Mouse (Mus musculus): ENCODE measurements around the gene Ndufc1. TPM values are rescaled to one million over a fixed set of nuclear protein-coding genes. Genes with fewer than 3 reads are reported as not detected.
A peak's percentile ranks its signal among the peaks of the same experiment; 100 is the strongest.
"Not testable (repeated sequence)": the region's sequence is repeated elsewhere in the genome, so short reads cannot be mapped to it uniquely, and the experiment has no call there.

Gene Ndufc1
- polyA plus RNA-seq (2014; fragmentation: Nextera tagmentation; extraction: Ambion mirVana): 1,752 and 1,832 TPM in 2 replicates

- Histone ChIP-seq H3K4me3 (ENCODE audit: control insufficient read depth in 1 of 2, insufficient read depth in 1 of 2, low read depth in 1 of 2, low read length in 2 of 2) (peak within 1 kb of the TSS; percentile 62 to 72), H3K4me1 (ENCODE audit: control insufficient read depth in 2 of 2, insufficient read depth in 2 of 2, low read length in 2 of 2) (peaks cover 2 to 14% of the 10 kb centered on the region in 2 experiments; a peak in 3 of 4 replicates), H3K9me3 (ENCODE audit: control insufficient read depth, low read length) (no peaks in the 10 kb centered on the region), H3K27ac (replicated peaks in 1 of 2; ENCODE audit: control insufficient read depth in 1 of 2, insufficient read depth in 1 of 2, low read depth in 2 of 2, low read length in 2 of 2) (peak within 1 kb of the TSS; percentile 95 to 97), H3K36me3 (ENCODE audit: control insufficient read depth, insufficient read depth, low read length) (peaks cover 34% of the 10 kb centered on the region), H3K9ac (ENCODE audit: low read length) (peak within 1 kb of the TSS; percentile 88), H3K4me2 (ENCODE audit: low read length) (peak within 1 kb of the TSS; percentile 74), H3K27me3 (ENCODE audit: control insufficient read depth, insufficient read depth, low read length) (no peaks in the 10 kb centered on the region)
- peak; percentile 87 for ATAC-seq (ENCODE audit: insufficient number of reproducible peaks, insufficient read depth, low FRiP score, low read depth)
- WGBS: 2% methylated on average over 40 of the region's 40 CpGs
Observed at GRCm38 (mm10) chr3:51408561-51409183, at the start of gene Ndufc1. Gene Ndufc1, minus strand, starts transcription at chr3:51408988.

- no peaks in the 10 kb centered on the region for H3K9me3 ChIP-seq (ENCODE audit: control insufficient read depth, low read length)
Observed at GRCm38 (mm10) chr3:51434871-51435595, 26.2 kb upstream of the Ndufc1 start.

GRCm38 (mm10) chr3:51434364-51434763 is 25.6 kb upstream of the Ndufc1 start:
- H3K4me2 ChIP-seq (ENCODE audit: low read length); H3K9me3 ChIP-seq (ENCODE audit: control insufficient read depth, low read length); H3K27ac ChIP-seq (replicated peaks in 1 of 2; ENCODE audit: control insufficient read depth in 1 of 2, insufficient read depth in 1 of 2, low read depth in 2 of 2, low read length in 2 of 2); H3K4me1 ChIP-seq (ENCODE audit: control insufficient read depth in 2 of 2, insufficient read depth in 2 of 2, low read length in 2 of 2); H3K27me3 ChIP-seq (ENCODE audit: control insufficient read depth, insufficient read depth, low read length); ATAC-seq (ENCODE audit: insufficient number of reproducible peaks, insufficient read depth, low FRiP score, low read depth); H3K9ac ChIP-seq (ENCODE audit: low read length); H3K4me3 ChIP-seq (ENCODE audit: control insufficient read depth in 1 of 2, insufficient read depth in 1 of 2, low read depth in 1 of 2, low read length in 2 of 2): not testable (repeated sequence)
- WGBS: 86% methylated on average over 5 of the region's 5 CpGs
- peaks cover 23% of the 10 kb centered on the region for H3K36me3 ChIP-seq (ENCODE audit: control insufficient read depth, insufficient read depth, low read length)

More at GRCm38 (mm10) chr3:51434871-51435595, 26.2 kb upstream of the Ndufc1 start:
- no peaks in the 10 kb centered on the region for H3K4me1 ChIP-seq (ENCODE audit: control insufficient read depth in 2 of 2, insufficient read depth in 2 of 2, low read length in 2 of 2)
- no peak overlapping the region for H3K9ac ChIP-seq (ENCODE audit: low read length)
- 90% methylated on average over 3 of the region's 3 CpGs for WGBS
- no peak overlapping the region for H3K4me3 ChIP-seq (ENCODE audit: control insufficient read depth in 1 of 2, insufficient read depth in 1 of 2, low read depth in 1 of 2, low read length in 2 of 2)
- no peaks in the 10 kb centered on the region for H3K27me3 ChIP-seq (ENCODE audit: control insufficient read depth, insufficient read depth, low read length)
- ATAC-seq (ENCODE audit: insufficient number of reproducible peaks, insufficient read depth, low FRiP score, low read depth): no peak
- H3K4me2 ChIP-seq (ENCODE audit: low read length): no peak overlapping the region
- peaks cover 28% of the 10 kb centered on the region for H3K36me3 ChIP-seq (ENCODE audit: control insufficient read depth, insufficient read depth, low read length)
- H3K27ac ChIP-seq (replicated peaks in 1 of 2; ENCODE audit: control insufficient read depth in 1 of 2, insufficient read depth in 1 of 2, low read depth in 2 of 2, low read length in 2 of 2): no peak overlapping the region

GRCm38 (mm10) chr3:51425394-51425793 is 16.6 kb upstream of the Ndufc1 start:
- H3K9me3 ChIP-seq (ENCODE audit: control insufficient read depth, low read length): no peaks in the 10 kb centered on the region
- H3K4me1 ChIP-seq (ENCODE audit: control insufficient read depth in 2 of 2, insufficient read depth in 2 of 2, low read length in 2 of 2): no peaks in the 10 kb centered on the region
- no peak overlapping the region for H3K4me3 ChIP-seq (ENCODE audit: control insufficient read depth in 1 of 2, insufficient read depth in 1 of 2, low read depth in 1 of 2, low read length in 2 of 2)
- 0 out of 2 replicates have a peak, but pooled peaks cover 4% of the 10 kb centered on the region for H3K36me3 ChIP-seq (ENCODE audit: control insufficient read depth, insufficient read depth, low read length)
- no peaks in the 10 kb centered on the region for H3K27me3 ChIP-seq (ENCODE audit: control insufficient read depth, insufficient read depth, low read length)
- no peak overlapping the region for H3K9ac ChIP-seq (ENCODE audit: low read length)
- H3K4me2 ChIP-seq (ENCODE audit: low read length): no peak overlapping the region
- ATAC-seq (ENCODE audit: insufficient number of reproducible peaks, insufficient read depth, low FRiP score, low read depth): no peak
- H3K27ac ChIP-seq (replicated peaks in 1 of 2; ENCODE audit: control insufficient read depth in 1 of 2, insufficient read depth in 1 of 2, low read depth in 2 of 2, low read length in 2 of 2): no peak overlapping the region

GRCm38 (mm10) chr3:51421921-51422320 is 13.1 kb upstream of the Ndufc1 start:
- Histone ChIP-seq H3K4me3 (ENCODE audit: control insufficient read depth in 1 of 2, insufficient read depth in 1 of 2, low read depth in 1 of 2, low read length in 2 of 2) (no peak overlapping the region), H3K9ac (ENCODE audit: low read length) (no peak overlapping the region), H3K4me2 (ENCODE audit: low read length) (no peak overlapping the region), H3K27ac (replicated peaks in 1 of 2; ENCODE audit: control insufficient read depth in 1 of 2, insufficient read depth in 1 of 2, low read depth in 2 of 2, low read length in 2 of 2) (no peak overlapping the region), H3K9me3 (ENCODE audit: control insufficient read depth, low read length) (no peaks in the 10 kb centered on the region), H3K27me3 (ENCODE audit: control insufficient read depth, insufficient read depth, low read length) (no peaks in the 10 kb centered on the region), H3K36me3 (ENCODE audit: control insufficient read depth, insufficient read depth, low read length) (0 out of 2 replicates have a peak, but pooled peaks cover 4% of the 10 kb centered on the region), H3K4me1 (ENCODE audit: control insufficient read depth in 2 of 2, insufficient read depth in 2 of 2, low read length in 2 of 2) (peaks cover 0 to 9% of the 10 kb centered on the region in 2 experiments; a peak in 2 of 4 replicates)
- 76% methylated on average over 3 of the region's 3 CpGs for WGBS
- ATAC-seq (ENCODE audit: insufficient number of reproducible peaks, insufficient read depth, low FRiP score, low read depth): no peak

- H3K4me1 ChIP-seq (ENCODE audit: control insufficient read depth in 2 of 2, insufficient read depth in 2 of 2, low read length in 2 of 2): peaks cover 0 to 16% of the 10 kb centered on the region in 2 experiments; a peak in 2 of 4 replicates
- no peak for ATAC-seq (ENCODE audit: insufficient number of reproducible peaks, insufficient read depth, low FRiP score, low read depth)
- H3K4me2 ChIP-seq (ENCODE audit: low read length): peak overlapping the region; percentile 75
- H3K36me3 ChIP-seq (ENCODE audit: control insufficient read depth, insufficient read depth, low read length): no peaks in the 10 kb centered on the region
- WGBS: 52% methylated on average over 2 of the region's 2 CpGs
- no peak overlapping the region for H3K27ac ChIP-seq (replicated peaks in 1 of 2; ENCODE audit: control insufficient read depth in 1 of 2, insufficient read depth in 1 of 2, low read depth in 2 of 2, low read length in 2 of 2)
- no peaks in the 10 kb centered on the region for H3K27me3 ChIP-seq (ENCODE audit: control insufficient read depth, insufficient read depth, low read length)
- no peaks in the 10 kb centered on the region for H3K9me3 ChIP-seq (ENCODE audit: control insufficient read depth, low read length)
- no peak overlapping the region for H3K9ac ChIP-seq (ENCODE audit: low read length)
- peak overlapping the region in 1 of 2 experiments; percentile 99; a peak in 1 of 4 replicates for H3K4me3 ChIP-seq (ENCODE audit: control insufficient read depth in 1 of 2, insufficient read depth in 1 of 2, low read depth in 1 of 2, low read length in 2 of 2)
Observed at GRCm38 (mm10) chr3:51417966-51418365, 9.2 kb upstream of the Ndufc1 start.

- H3K27ac ChIP-seq (replicated peaks in 1 of 2; ENCODE audit: control insufficient read depth in 1 of 2, insufficient read depth in 1 of 2, low read depth in 2 of 2, low read length in 2 of 2): no peak overlapping the region
Observed at GRCm38 (mm10) chr3:51417485-51417884, 8.7 kb upstream of the Ndufc1 start.

More at GRCm38 (mm10) chr3:51417485-51417884, 8.7 kb upstream of the Ndufc1 start:
- Histone ChIP-seq H3K27me3 (ENCODE audit: control insufficient read depth, insufficient read depth, low read length) (no peaks in the 10 kb centered on the region), H3K36me3 (ENCODE audit: control insufficient read depth, insufficient read depth, low read length) (no peaks in the 10 kb centered on the region), H3K9me3 (ENCODE audit: control insufficient read depth, low read length) (no peaks in the 10 kb centered on the region), H3K4me1 (ENCODE audit: control insufficient read depth in 2 of 2, insufficient read depth in 2 of 2, low read length in 2 of 2) (peaks cover 0 to 16% of the 10 kb centered on the region in 2 experiments; a peak in 2 of 4 replicates), H3K4me2 (ENCODE audit: low read length) (peak overlapping the region; percentile 75), H3K4me3 (ENCODE audit: control insufficient read depth in 1 of 2, insufficient read depth in 1 of 2, low read depth in 1 of 2, low read length in 2 of 2) (peak overlapping the region in 1 of 2 experiments; percentile 99; a peak in 3 of 4 replicates), H3K9ac (ENCODE audit: low read length) (peak overlapping the region; percentile 98; the same call in 1 of the 2 replicates)
- no peak for ATAC-seq (ENCODE audit: insufficient number of reproducible peaks, insufficient read depth, low FRiP score, low read depth)
- 53% methylated on average over 2 of the region's 2 CpGs for WGBS

All from heart, embryonic 14.5 days (tissue).